Mouse (Mus musculus) heart, postnatal 0 days (tissue): ENCODE measurements around the gene Lrpprc. TPM values are rescaled to one million over a fixed set of nuclear protein-coding genes. Genes with fewer than 3 reads are reported as not detected.

Experiments used
- ATAC-seq: fragments of 200-750 bp; cut with Nextera tagmentation; 2 replicates; pipeline ENCODE4 v1.8.0; 2017; ENCODE audit warnings: low read depth, moderate number of reproducible peaks, moderate library complexity; ENCODE audit not compliant: insufficient read depth
- DNase-seq: peaks from one replicate; pipeline ENCODE4 v3.0.0-alpha.2; 2016; ENCODE audit warnings: low spot score
- H3K27ac ChIP-seq: fragments of 300-500 bp; sonication (generic); 2 replicates; pipeline ENCODE4 v1.5.1; 2014; ENCODE audit warnings: low read depth, mild to moderate bottlenecking
- H3K27me3 ChIP-seq: fragments of 300-500 bp; sonication (generic); 2 replicates; pipeline ENCODE4 v1.6.1; 2014; ENCODE audit warnings: low read length, mixed read lengths; ENCODE audit not compliant: control insufficient read depth, insufficient read depth
- H3K36me3 ChIP-seq: fragments of 300-500 bp; sonication (generic); replicated peaks from 2 replicates; pipeline ENCODE4 v1.6.1; 2014; ENCODE audit warnings: low read length, mixed read lengths; ENCODE audit not compliant: control insufficient read depth, insufficient read depth
- H3K4me1 ChIP-seq: fragments of 300-500 bp; sonication (generic); 2 replicates; pipeline ENCODE4 v1.6.1; 2014; ENCODE audit warnings: antibody characterized with exemption; ENCODE audit not compliant: control insufficient read depth, insufficient read depth
- H3K4me2 ChIP-seq: fragments of 300-500 bp; sonication (generic); 2 replicates; pipeline ENCODE4 v1.6.1; 2014; ENCODE audit warnings: low read depth, mild to moderate bottlenecking, low read length, moderate library complexity
- H3K4me3 ChIP-seq: fragments of 300-500 bp; sonication (generic); 2 replicates; pipeline ENCODE4 v1.5.1; 2014; ENCODE audit warnings: low read depth, low read length
- H3K9ac ChIP-seq: fragments of 300-500 bp; sonication (generic); replicated peaks from 2 replicates; pipeline ENCODE4 v1.6.1; 2014; ENCODE audit warnings: low read depth, low read length, mixed read lengths
- H3K9me3 ChIP-seq: fragments of 300-500 bp; sonication (generic); replicated peaks from 2 replicates; pipeline ENCODE4 v1.6.1; 2016; ENCODE audit warnings: low read length; ENCODE audit not compliant: control insufficient read depth
- CTCF ChIP-seq: IDR thresholded peaks from 2 replicates; pipeline ENCODE4 v1.5.1; 2016; ENCODE audit warnings: antibody characterized with exemption, control low read depth, low read depth
- EP300 ChIP-seq: IDR thresholded peaks from 2 replicates; pipeline ENCODE4 v1.6.1; 2016; ENCODE audit warnings: antibody characterized with exemption, low read depth
- WGBS: fragments of 180-500 bp; shearing (Covaris S2); extraction: QIAGEN DNeasy Blood & Tissue Kit; methylation state at CpG from one replicate; pipeline ENCODE4 v1.1.7; 2014; 5-methylcytosine and 5-hydroxymethylcytosine counted together
- polyA plus RNA-seq: library from polyadenylated mRNA; unstranded; fragments of >200 nt; fragmentation: Nextera tagmentation; extraction: Ambion mirVana; gene quantifications from 2 replicates; pipeline ENCODE4 v1.2.1, GENCODE M21; 2015
- total RNA-seq: library from RNA; depleted of rRNA; stranded (reverse); fragments of >200 nt; gene quantifications from 2 replicates; pipeline ENCODE4 v1.2.3, GENCODE M21; 2014; ENCODE audit warnings: low replicate concordance

Lrpprc gene
- total and polyA plus RNA-seq, 2 experiments from 2014 or later, result 68.0 to 94.6 TPM

DNA sequence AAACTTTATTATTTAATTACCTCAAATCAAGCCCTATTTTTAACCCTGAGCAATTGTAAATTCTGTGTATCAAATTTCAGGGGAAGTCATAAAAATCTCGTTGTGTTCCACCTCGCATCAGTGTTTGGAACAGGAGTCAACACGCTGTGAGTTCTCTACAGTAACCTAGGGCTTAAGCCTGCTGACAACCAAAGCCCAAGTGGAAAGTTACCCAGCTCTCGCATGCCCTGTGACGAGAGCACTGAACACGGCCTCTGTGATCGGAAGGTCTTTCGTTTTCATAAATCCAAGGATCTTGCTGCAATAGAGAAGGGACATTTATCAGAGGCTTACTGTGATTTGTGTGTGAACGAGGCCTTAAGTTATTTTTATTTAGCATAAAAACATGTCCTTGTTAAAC is 18.7 kb downstream of the Lrpprc start:
- Histone ChIP-seq H3K27me3 (no peaks in the 10 kb centered on the region), H3K36me3 (peaks cover 75% of the 10 kb centered on the region)

DNA sequence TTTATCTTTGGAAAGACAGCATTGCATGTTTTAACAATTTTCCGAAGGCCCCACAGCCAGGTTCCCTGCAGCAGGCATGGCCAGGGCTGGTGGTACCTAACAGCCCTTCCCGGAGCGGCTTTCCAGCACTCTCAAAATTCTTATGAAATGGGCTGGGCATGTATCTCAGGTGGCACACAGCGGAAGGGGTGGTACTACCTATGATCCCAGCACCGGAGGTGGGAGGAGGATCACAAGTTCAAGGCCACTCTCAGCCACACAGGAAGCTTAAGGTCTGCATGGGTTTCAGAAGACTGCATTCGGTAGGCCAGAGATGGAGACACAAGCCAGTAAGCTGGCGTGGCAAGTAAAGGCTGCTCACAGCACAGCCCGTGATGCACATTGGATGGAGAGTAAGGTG is 31.6 kb downstream of the Lrpprc start:
- TF ChIP-seq CTCF (no peak), EP300 (no peak)
- Histone ChIP-seq H3K27ac (no peak overlapping the region), H3K9ac (no peak overlapping the region), H3K36me3 (peaks cover 42% of the 10 kb centered on the region), H3K27me3 (no peaks in the 10 kb centered on the region), H3K9me3 (no peaks in the 10 kb centered on the region), H3K4me3 (no peak overlapping the region), H3K4me1 (no peaks in the 10 kb centered on the region), H3K4me2 (no peak overlapping the region)
- ATAC-seq (no peak), DNase-seq (no peak)
- WGBS, result 91% methylated on average over 8 of the region's 8 CpGs

More for the DNA sequence above, 18.7 kb downstream of the Lrpprc start:
- DNase-seq (no peak), ATAC-seq (no peak)
- Histone ChIP-seq H3K9me3 (no peaks in the 10 kb centered on the region), H3K4me2 (no peak overlapping the region), H3K9ac (no peak overlapping the region), H3K27ac (no peak overlapping the region), H3K4me1 (no peaks in the 10 kb centered on the region), H3K4me3 (no peak overlapping the region)
- WGBS, result 91% methylated on average over 9 of the region's 9 CpGs
- TF ChIP-seq CTCF (no peak), EP300 (no peak)

DNA sequence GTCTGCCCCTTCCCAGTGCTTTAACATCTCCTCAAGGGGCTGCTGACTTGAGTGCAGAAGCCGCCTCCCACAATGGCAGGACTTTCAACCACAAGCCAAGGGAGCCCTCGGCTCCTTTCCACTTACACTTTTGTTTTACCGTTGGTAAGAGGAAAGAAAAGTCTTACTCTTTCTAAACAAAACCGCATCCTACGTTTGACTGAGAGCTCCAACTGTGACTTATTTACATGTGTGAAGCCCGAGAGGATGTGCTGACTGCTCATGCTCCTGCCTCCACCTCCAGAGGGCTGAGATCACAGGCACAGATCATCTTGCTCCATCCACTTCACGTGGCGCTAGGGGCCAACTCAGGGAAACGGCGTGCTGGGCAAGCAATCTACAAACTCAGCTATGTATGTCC is 32.2 kb downstream of the Lrpprc start:
- DNase-seq, result no peak
- ATAC-seq, result no peak
- no peak overlapping the region for H3K4me2 ChIP-seq

DNA sequence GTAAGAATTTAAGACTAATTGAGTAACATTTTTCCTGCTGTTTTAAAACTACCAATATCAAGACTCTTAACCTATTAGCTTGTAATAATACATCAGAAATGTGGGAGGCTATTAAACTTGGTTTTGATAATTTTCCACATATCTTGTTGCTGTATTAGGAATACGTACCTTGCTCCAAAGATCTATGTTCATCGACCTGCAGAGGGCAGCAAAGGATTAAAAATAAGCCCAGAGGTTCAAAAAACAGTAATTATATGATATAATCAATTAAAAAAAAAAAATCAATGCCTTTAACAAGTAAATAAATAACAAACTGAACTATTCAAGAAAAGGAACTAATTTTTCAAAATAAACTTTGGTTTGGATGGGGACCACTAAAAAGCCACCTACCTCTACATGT is 34.5 kb downstream of the Lrpprc start:
- DNase-seq (no peak), ATAC-seq (no peak)
- 0 out of 2 replicates have a peak, but pooled peaks cover 3% of the 10 kb centered on the region for H3K4me1 ChIP-seq
- peaks cover 32% of the 10 kb centered on the region for H3K36me3 ChIP-seq
- H3K27ac ChIP-seq, result no peak overlapping the region
- no peak overlapping the region for H3K4me2 ChIP-seq
- H3K4me3 ChIP-seq, result no peak overlapping the region
- no peaks in the 10 kb centered on the region for H3K27me3 ChIP-seq
- 69% methylated on average over 2 of the region's 2 CpGs for WGBS
- TF ChIP-seq CTCF (no peak), EP300 (no peak)
- H3K9me3 ChIP-seq, result no peaks in the 10 kb centered on the region
- no peak overlapping the region for H3K9ac ChIP-seq

More for the DNA sequence above, 32.2 kb downstream of the Lrpprc start:
- no peak overlapping the region for H3K9ac ChIP-seq
- no peak overlapping the region for H3K27ac ChIP-seq
- 46% methylated on average over 10 of the region's 10 CpGs for WGBS
- H3K36me3 ChIP-seq, result peaks cover 40% of the 10 kb centered on the region
- H3K27me3 ChIP-seq, result no peaks in the 10 kb centered on the region
- H3K4me1 ChIP-seq, result no peaks in the 10 kb centered on the region
- H3K4me3 ChIP-seq, result no peak overlapping the region
- TF ChIP-seq CTCF, result no peak
- no peak for TF ChIP-seq EP300
- no peaks in the 10 kb centered on the region for H3K9me3 ChIP-seq

DNA sequence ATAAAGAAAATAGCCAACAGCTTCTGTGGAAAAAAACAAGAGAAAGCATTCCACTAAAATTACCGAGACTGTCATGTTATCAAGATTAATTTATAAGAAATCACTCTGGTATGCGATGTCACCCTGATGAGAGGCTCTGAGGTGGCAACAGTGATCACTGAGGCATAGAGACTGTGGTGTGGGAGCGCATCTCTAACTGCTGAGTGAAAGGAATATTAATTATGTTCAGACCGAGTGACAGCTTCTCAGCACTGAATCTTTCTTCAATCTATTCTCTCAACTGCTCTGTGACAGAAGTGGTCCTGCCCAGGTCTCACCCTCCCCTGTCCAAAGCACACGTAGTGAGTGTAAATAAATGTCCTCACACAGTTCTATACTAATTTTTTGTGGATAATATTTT is 37.1 kb downstream of the Lrpprc start:
- Histone ChIP-seq H3K27ac (no peak overlapping the region), H3K4me1 (0 out of 2 replicates have a peak, but pooled peaks cover 3% of the 10 kb centered on the region), H3K36me3 (peaks cover 47% of the 10 kb centered on the region), H3K4me3 (no peak overlapping the region), H3K9ac (no peak overlapping the region), H3K4me2 (no peak overlapping the region), H3K9me3 (no peaks in the 10 kb centered on the region), H3K27me3 (no peaks in the 10 kb centered on the region)
- TF ChIP-seq CTCF (no peak), EP300 (no peak)
- DNase-seq, result no peak
- ATAC-seq, result no peak
- WGBS, result 86% methylated on average over 5 of the region's 5 CpGs

DNA sequence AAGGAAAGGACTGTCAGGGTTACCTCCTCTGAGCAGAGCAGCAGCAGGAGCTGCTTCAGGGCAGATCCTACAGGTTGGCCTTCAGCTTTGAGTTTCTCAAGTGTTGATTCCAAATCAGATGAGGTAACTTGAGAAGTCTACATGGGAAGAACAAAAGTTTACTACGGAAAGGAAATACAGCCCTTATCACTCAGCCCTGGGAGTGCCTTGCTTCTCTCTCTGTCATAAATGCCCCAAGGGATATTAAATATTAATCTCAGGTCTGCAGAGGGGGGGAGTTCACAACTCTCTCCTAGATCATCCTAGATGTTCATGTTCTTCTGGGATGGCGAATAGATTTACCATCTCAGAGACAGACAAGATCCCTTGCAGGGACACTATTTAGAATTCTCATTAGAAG is 38.3 kb downstream of the Lrpprc start:
- Histone ChIP-seq H3K27me3 (no peaks in the 10 kb centered on the region), H3K27ac (no peak overlapping the region), H3K36me3 (peaks cover 53% of the 10 kb centered on the region), H3K9me3 (no peaks in the 10 kb centered on the region), H3K4me1 (0 out of 2 replicates have a peak, but pooled peaks cover 3% of the 10 kb centered on the region), H3K4me3 (no peak overlapping the region), H3K4me2 (no peak overlapping the region), H3K9ac (no peak overlapping the region)
- no peak for ATAC-seq
- TF ChIP-seq CTCF, result no peak
- no peak for TF ChIP-seq EP300
- DNase-seq, result no peak
- 67% methylated on average over 2 of the region's 2 CpGs for WGBS
